Mouse (Mus musculus): ENCODE measurements around the gene Olfr279.
A peak's percentile ranks its signal among the peaks of the same experiment; 100 is the strongest.

The Olfr279 gene

DNA sequence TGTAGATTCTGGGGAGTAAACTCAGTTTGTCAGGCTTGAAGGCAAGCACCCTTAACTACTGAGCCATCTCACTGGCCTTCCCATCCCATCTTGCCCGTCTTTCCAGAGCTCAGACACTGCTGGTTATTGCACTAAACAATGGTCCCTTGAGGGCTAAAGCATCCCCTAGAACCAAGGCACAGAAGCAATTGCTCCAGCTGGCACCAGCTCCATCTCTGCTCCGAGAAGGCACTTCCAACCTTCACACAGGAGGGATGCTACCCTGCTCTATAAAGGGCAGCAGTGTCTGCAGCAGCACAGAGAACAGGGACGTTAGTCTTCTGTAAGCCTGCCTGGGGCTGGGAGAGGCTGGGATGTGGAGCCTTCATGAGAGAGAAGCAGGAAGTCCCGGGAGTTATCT lies at the start of gene Olfr279:
TSS of gene Olfr279 (plus strand) at position 301 of the 400 bp plus-strand sequence.
- DNase-seq: no peak

DNA sequence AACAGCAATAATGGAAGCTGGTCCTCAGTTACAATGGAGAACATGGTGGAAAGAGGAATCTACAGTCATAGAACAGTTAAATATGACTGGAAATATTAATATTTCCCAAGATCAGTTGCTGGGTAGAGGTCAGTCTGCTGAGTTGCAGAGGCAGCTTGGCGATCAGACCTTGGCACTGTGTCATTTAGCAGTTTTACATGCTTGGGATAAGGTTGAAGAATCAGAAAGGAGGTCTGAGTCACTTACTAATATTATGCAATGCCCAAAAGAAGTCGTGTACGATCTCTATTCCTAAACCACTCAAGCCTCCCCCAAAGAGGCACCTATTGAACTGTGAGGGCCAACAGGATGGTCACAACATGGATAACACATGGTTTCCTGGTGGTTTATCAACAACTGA lies 47.6 kb upstream of the Olfr279 start:
- no peak for DNase-seq

- no peak for DNase-seq
Measured at GRCm38 (mm10) chr15:98448521-98448920, 43.7 kb upstream of the Olfr279 start.

DNA sequence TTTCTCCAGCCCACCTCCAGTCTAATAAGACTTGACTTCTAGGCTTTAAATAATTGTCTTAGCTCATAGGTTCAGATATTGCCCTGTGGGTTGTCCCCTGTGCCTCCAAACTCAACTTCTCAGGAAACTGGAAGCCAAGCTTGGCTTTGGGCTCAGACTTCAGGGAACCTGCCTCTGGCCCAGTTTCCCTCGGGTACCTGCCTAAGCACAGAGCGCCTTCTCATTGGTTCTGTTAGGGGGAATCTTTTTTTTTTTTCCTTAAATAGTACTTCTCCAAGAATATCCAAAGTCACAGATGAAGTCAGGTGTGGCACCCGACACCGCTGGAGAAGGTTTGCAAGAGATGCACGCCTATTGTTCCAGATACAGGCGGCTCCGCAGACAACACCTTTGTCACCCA lies 39.9 kb upstream of the Olfr279 start, which contains the start of gene Olfr281:
TSS of gene Olfr281 (plus strand) at position 301 of the 400 bp plus-strand sequence.
- DNase-seq: no peak

DNA sequence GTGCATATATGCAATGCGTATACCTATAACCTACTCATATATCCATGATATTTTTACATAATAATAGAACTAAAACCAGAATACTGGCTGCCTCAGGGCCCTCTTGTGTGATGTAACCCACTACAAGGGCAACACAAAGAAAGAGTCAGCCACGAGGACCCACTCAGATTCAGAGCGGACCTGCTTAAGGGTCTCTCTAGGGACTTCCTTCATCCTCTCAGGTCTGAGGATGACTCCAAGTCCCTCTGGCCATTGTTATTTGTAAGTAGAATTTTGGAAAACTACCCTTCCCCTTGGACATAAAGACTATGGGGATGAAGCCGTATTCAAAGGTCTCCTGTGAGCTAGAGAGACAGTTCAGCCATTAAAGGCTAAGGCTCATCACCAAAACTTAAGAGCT lies 22.6 kb upstream of the Olfr279 start, which contains the start of gene OR5BS1P:
TSS of gene OR5BS1P (plus strand) at position 301 of the 400 bp plus-strand sequence.
- DNase-seq: no peak

DNA sequence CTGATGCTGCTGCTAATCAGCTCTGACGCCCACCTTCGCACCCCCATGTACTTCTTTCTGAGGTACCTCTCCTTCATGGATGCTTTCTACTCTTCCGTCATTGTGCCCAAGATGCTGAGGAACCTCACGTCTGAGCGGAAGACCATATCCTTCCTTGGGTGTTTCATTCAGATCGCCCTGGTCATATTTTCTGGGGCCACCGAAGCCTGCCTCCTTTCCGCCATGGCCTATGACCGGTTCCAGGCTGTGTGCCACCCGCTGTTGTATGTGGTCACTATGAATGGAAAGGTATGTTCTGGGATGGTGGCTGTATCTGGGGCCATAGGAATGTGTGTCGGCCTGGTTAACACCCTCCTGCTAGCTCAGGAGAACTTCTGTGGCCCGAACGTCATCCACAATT lies 20.7 kb upstream of the Olfr279 start:
- no peak for DNase-seq

DNA sequence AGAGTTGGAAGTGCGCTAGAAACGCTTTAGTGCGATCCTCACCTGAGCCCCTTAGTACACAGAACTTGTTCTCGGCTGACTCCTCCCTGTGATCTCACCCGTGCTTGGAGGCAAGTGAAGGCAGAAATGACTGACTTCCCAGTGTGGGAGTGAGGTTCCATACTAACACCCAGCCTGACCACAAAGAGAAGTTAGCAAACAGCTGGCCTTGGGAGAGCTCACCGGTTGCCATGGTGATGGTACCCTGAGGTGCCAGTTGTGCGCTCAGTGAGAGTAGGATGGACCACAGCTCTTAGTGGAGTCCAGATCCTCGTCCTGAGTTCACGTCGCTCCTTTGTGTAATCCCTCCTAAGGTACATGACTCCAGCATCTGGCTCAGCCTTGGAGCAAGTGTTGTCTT lies 17.2 kb upstream of the Olfr279 start:
- DNase-seq: no peak

DNA sequence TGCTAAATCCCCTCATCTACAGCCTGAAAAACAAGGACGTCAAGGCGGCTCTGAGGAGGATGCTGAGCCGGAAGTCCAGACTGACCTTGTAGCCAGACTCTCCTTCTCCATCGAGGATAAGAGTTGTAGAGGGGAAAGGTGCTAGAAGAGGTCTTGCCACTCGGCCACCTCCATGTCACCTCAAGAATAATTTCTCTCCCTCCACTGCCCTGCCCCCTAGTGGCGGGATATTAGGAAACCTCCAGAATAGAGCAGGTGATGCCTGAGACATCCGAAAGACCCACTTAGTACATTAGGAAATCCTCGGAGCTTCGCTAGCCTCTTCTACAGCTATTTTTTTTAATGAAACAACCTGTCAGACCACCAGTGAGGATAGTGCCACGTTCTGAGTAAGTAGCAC lies 16.8 kb upstream of the Olfr279 start:
- peak; percentile 74 for DNase-seq

DNA sequence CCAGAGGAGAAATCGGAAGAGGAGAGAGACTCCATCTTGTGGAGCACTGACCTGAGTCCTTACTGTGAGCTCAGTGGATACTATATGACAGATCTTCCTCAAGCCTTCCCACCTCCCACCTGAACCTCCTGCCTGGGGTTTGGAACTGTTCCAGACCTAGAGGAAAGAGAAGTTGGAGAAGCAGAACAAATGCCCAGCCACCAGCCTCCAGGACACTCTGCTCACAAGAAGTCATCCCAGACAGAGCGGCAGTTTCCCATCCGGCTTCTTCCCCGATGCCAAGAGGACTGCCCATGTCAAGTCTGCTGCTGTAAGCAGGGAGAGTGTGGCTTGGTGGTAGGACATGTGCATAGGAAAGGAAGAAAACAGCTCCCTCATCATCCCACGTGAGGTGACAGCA lies 15.9 kb upstream of the Olfr279 start:
- no peak for DNase-seq

GRCm38 (mm10) chr15:98479568-98480102 lies 12.6 kb upstream of the Olfr279 start:
- no peak for DNase-seq

- DNase-seq: peak; percentile 17
Measured at GRCm38 (mm10) chr15:98482701-98483100, 9.5 kb upstream of the Olfr279 start, which contains the start of gene Lalba. Gene Lalba, minus strand, starts transcription at chr15:98482721.

DNA sequence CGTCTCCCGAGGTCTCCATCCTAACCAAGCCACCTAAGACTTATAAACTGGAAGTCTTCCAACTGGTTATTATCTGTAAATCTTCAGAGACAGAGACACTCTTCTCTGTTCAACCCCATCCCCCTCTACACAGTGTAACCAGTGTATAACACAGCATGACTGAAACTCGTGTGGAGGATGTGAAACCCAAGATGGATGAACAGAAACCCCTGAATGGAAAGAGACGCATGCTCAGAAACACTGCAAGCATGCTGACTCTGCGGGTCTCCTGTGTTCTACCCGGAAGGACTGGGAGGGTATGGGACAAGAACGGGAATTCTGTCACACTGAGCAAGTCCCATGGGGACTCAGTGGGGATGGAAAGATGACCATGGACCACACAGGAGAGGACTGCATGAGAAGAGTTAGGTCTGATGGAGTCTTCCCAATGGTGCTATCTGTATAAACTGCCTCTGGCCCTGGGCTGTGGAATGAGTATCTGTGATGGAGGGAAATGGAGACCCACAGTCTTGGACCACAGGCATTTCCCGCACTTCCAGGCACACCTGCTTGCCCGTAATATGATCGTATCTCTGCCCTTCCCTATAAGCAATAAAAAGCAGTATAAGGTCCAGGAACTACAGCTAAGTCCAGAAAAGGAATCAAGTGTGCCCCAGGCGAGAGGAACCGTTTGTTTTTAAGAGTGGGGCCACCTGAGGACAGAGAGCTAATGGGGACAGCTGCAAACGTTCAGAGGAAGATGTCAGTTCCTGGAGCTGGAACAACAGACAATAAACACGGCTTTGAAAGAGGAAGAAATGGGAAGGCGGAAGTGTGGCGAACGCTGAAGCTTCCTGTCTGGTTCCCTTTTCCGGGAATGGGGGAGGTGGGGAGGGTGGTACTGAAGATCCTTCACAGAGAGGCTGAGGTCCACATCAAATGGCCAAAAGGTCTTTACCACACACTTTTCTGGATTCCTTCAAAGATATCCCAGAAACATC lies 8.0 kb upstream of the Olfr279 start:
- peak; percentile 57 for DNase-seq

- no peak for DNase-seq
Measured at GRCm38 (mm10) chr15:98486433-98487021, 5.7 kb upstream of the Olfr279 start.

GRCm38 (mm10) chr15:98491332-98491731 lies 870 bp upstream of the Olfr279 start:
- peak; percentile 19 for DNase-seq

DNA sequence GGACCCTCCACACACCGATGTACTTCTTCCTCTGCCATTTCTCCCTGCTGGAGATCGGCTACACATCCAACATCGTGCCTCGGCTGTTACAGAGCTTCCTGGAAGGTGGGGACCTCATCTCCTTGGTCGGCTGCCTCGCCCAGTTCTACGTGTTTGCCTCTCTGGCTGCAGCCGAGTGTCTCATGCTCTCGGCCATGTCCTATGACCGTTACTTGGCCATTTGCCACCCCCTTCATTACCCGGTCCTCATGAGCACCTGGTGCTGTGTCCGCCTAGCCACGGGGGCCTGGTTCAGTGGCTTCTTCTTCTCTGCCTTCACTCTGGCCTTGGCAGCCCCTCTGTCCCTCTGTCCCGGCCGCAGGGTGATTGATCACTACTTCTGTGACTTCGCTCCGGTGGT lies 5.4 kb downstream of the Olfr279 start:
- no peak for DNase-seq

GRCm38 (mm10) chr15:98503317-98503716 lies 11.1 kb downstream of the Olfr279 start:
- no peak for DNase-seq

DNA sequence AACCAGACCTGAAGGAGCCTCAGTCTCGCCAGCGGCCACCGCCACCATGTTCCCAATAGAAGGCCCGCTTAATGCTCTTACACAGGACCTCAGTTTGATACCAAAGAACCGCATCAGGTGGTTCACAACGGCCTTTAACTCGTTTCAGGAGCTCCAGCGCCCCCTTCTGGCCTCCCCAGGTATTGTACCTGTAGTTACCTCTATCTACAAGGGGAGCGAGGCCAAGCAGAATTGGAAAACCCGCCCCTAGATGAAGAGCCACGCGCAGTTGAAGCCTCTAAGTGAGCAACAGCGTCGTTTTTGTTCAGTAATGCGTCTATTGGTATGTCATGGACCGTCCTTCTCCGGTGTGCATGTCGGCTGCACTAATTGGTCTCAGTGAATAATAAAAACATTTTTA lies 12.3 kb downstream of the Olfr279 start:
- peak; percentile 86 for DNase-seq

GRCm38 (mm10) chr15:98506253-98506957 lies 14.2 kb downstream of the Olfr279 start:
- no peak for DNase-seq

GRCm38 (mm10) chr15:98507321-98507720 lies 15.1 kb downstream of the Olfr279 start:
- no peak for DNase-seq

DNA sequence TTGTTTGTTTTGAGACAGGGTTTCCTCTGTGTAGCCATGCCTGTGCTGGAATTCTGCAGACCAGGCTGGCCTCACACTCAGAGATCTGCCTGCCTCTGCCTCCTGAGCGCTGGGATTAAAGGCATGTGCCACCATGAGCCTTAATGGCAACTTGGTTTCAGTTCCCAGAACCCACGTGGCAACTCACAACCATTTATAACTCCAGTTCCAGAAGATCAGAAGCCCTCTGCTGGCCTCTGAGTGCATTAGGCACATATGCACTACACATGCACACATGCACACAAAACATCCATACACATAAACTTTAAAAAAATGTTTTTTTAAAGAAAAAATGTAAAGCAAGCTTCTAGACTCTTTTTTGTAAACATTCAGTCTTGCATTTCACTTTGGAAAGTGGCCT lies 17.2 kb downstream of the Olfr279 start:
- DNase-seq: no peak

- peak; percentile 83 for DNase-seq
Measured at GRCm38 (mm10) chr15:98510438-98511385, 18.5 kb downstream of the Olfr279 start.
